Mouse (Mus musculus) skeletal muscle tissue, postnatal 0 days (tissue): Measurements from ENCODE around the gene Pccb. TPM values are rescaled to one million over a fixed set of nuclear protein-coding genes. Genes with fewer than 3 reads are reported as not detected.

Source experiments
- polyA plus RNA-seq: library from polyadenylated mRNA; unstranded; fragments of >200 nt; fragmentation: Nextera tagmentation; extraction: Ambion mirVana; gene quantifications from 2 replicates; pipeline ENCODE4 v1.2.1, GENCODE M21; 2015

The Pccb gene
- polyA plus RNA-seq: 16.1 and 23.0 TPM in 2 replicates

DNA sequence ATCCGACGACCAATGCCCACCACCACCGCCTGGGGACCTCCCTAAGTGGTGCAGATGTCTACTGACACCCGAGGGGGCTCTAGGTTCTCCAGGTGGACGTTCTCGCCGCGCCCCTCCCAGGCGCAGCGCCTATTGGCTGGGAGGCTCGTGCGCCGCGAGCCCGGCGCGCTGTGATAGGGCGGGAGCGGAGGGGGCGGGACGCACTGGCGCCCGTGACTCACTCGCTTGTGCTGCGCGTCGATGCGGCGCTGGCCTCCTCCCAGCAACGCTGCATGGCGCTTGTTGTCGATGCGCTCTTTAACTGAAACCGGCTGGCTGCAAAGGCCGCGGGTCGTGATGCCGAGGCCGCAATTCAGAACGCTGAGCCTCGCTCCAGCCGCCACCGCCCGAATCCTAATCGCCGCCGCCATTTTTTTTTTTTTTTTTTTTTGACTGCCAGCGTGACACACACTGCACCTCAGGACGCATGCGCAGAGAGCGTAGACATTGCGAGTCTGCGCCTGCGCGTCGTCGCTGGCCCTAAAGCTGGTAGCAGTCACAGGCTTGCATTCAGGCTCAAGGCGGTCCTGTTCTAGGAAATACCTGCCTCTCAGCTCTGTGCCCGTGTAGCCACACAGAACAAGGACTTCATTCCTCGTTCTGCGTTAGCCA lies at the start of gene Pccb:
Gene Pccb (minus strand): TSS at position 451 of the 651 bp plus-strand sequence.

DNA sequence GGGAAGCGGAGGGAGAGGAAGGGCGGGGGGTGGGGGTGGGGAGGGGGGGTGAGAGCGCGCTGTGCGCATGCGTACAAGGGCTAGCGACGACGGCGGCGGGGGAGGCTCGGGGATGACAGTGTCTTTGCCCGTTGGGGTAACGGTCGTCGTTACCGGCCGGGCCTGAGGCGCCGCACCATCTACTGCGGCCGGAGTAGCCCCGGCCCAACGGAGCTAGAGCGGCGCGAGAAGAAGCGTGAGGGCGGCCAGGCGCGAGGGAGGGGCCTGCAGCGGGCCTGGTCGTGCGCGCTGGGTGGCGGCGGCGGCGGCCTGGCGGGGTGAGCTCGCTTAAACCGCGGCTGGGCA lies 39.3 kb upstream of the Pccb start, which contains the start of gene Msl2:
Gene Msl2 (plus strand): TSS at position 115 of the 345 bp plus-strand sequence.

Other genes with a start within 250 kb of the Pccb start
- gene Msl2, start 39.2 kb upstream of the Pccb start, polyA plus RNA-seq: 2.9 and 3.1 TPM in 2 replicates
- gene Ppp2r3a, start 216.9 kb upstream of the Pccb start, polyA plus RNA-seq: 65.6 and 71.6 TPM in 2 replicates